Mouse (Mus musculus): ENCODE data around the gene Senp3. TPM values are rescaled to one million over a fixed set of nuclear protein-coding genes. Genes with fewer than 3 reads are reported as not detected.
"Not testable (repeated sequence)": the region's sequence is repeated elsewhere in the genome, so short reads cannot be mapped to it uniquely, and the experiment has no call there.

The Senp3 gene
- polyA plus RNA-seq, 2 experiments: 21.0 to 45.8 TPM

- H3K4me2 ChIP-seq (ENCODE audit: low read depth): no peak overlapping the region
- TF ChIP-seq EP300 (IDR thresholded peaks at IDR 0.05; ENCODE audit: low read depth): no peak
- TF ChIP-seq CTCF (IDR thresholded peaks at IDR 0.05; ENCODE audit: low read depth): no peak
- DNase-seq (ENCODE audit: low read depth in 3 of 3, low spot score in 3 of 3) (no peak), ATAC-seq (ENCODE audit: insufficient read depth) (no peak)
- H3K4me1 ChIP-seq (replicated peaks; ENCODE audit: control insufficient read depth in 2 of 2, insufficient read depth in 2 of 2, low read length in 1 of 2): peaks cover 12 to 16% of the 10 kb centered on the region in 2 experiments
- H3K9ac ChIP-seq (replicated peaks): no peak overlapping the region
- H3K27ac ChIP-seq: no peak overlapping the region
- WGBS (ENCODE audit: insufficient replicate concordance): 56% methylated on average over 6 of the region's 6 CpGs
- H3K27me3 ChIP-seq (ENCODE audit: control insufficient read depth, insufficient read depth, low read length): no peaks in the 10 kb centered on the region
- no peaks in the 10 kb centered on the region for H3K36me3 ChIP-seq (replicated peaks; ENCODE audit: control insufficient read depth, insufficient read depth, low read depth)
- H3K4me3 ChIP-seq (ENCODE audit: insufficient read depth in 1 of 2, low read depth in 2 of 2, low read length in 2 of 2): no peak overlapping the region
- no peaks in the 10 kb centered on the region for H3K9me3 ChIP-seq (ENCODE audit: control insufficient read depth, low read length)
These were observed 25.0 kb upstream of the Senp3 start for GRCm38 (mm10) chr11:69706775-69707479.

- H3K4me3 ChIP-seq (ENCODE audit: insufficient read depth in 1 of 2, low read depth in 2 of 2, low read length in 2 of 2): no peak overlapping the region
- 33% methylated on average over 2 of the region's 2 CpGs for WGBS (ENCODE audit: insufficient replicate concordance)
These were observed 22.7 kb upstream of the Senp3 start for GRCm38 (mm10) chr11:69704613-69705010.

GRCm38 (mm10) chr11:69703814-69704612 lies 22.1 kb upstream of the Senp3 start:
- 54% methylated on average over 8 of the region's 8 CpGs for WGBS (ENCODE audit: insufficient replicate concordance)
- H3K27ac ChIP-seq: no peak overlapping the region
- H3K27me3 ChIP-seq (ENCODE audit: control insufficient read depth, insufficient read depth, low read length): no peaks in the 10 kb centered on the region
- TF ChIP-seq CTCF (IDR thresholded peaks at IDR 0.05; ENCODE audit: low read depth) (no peak), EP300 (IDR thresholded peaks at IDR 0.05; ENCODE audit: low read depth) (no peak)
- DNase-seq (ENCODE audit: low read depth in 3 of 3, low spot score in 3 of 3): no peak
- no peak overlapping the region for H3K4me3 ChIP-seq (ENCODE audit: insufficient read depth in 1 of 2, low read depth in 2 of 2, low read length in 2 of 2)
- no peak for ATAC-seq (ENCODE audit: insufficient read depth)
- H3K36me3 ChIP-seq (replicated peaks; ENCODE audit: control insufficient read depth, insufficient read depth, low read depth): no peaks in the 10 kb centered on the region
- no peak overlapping the region for H3K9ac ChIP-seq (replicated peaks)
- H3K9me3 ChIP-seq (ENCODE audit: control insufficient read depth, low read length): no peaks in the 10 kb centered on the region
- no peak overlapping the region for H3K4me2 ChIP-seq (ENCODE audit: low read depth)
- peaks cover 0 to 11% of the 10 kb centered on the region in 2 experiments; a peak in 2 of 4 replicates for H3K4me1 ChIP-seq (replicated peaks; ENCODE audit: control insufficient read depth in 2 of 2, insufficient read depth in 2 of 2, low read length in 1 of 2)

More at GRCm38 (mm10) chr11:69704613-69705010, 22.7 kb upstream of the Senp3 start:
- TF ChIP-seq CTCF (IDR thresholded peaks at IDR 0.05; ENCODE audit: low read depth): no peak
- no peak for TF ChIP-seq EP300 (IDR thresholded peaks at IDR 0.05; ENCODE audit: low read depth)
- ATAC-seq (ENCODE audit: insufficient read depth) (no peak), DNase-seq (ENCODE audit: low read depth in 3 of 3, low spot score in 3 of 3) (no peak)
- no peaks in the 10 kb centered on the region for H3K36me3 ChIP-seq (replicated peaks; ENCODE audit: control insufficient read depth, insufficient read depth, low read depth)
- no peak overlapping the region for H3K4me2 ChIP-seq (ENCODE audit: low read depth)
- H3K9ac ChIP-seq (replicated peaks): no peak overlapping the region
- no peaks in the 10 kb centered on the region for H3K27me3 ChIP-seq (ENCODE audit: control insufficient read depth, insufficient read depth, low read length)
- no peak overlapping the region for H3K27ac ChIP-seq
- H3K9me3 ChIP-seq (ENCODE audit: control insufficient read depth, low read length): no peaks in the 10 kb centered on the region
- peaks cover under 1 to 10% of the 10 kb centered on the region in 2 experiments; a peak in 3 of 4 replicates for H3K4me1 ChIP-seq (replicated peaks; ENCODE audit: control insufficient read depth in 2 of 2, insufficient read depth in 2 of 2, low read length in 1 of 2)

- ATAC-seq (ENCODE audit: insufficient read depth); H3K9ac ChIP-seq (replicated peaks); H3K9me3 ChIP-seq (ENCODE audit: control insufficient read depth, low read length); H3K27ac ChIP-seq; H3K4me3 ChIP-seq (ENCODE audit: insufficient read depth in 1 of 2, low read depth in 2 of 2, low read length in 2 of 2); DNase-seq (ENCODE audit: low read depth in 3 of 3, low spot score in 3 of 3); H3K4me1 ChIP-seq (replicated peaks; ENCODE audit: control insufficient read depth in 2 of 2, insufficient read depth in 2 of 2, low read length in 1 of 2); H3K27me3 ChIP-seq (ENCODE audit: control insufficient read depth, insufficient read depth, low read length); H3K36me3 ChIP-seq (replicated peaks; ENCODE audit: control insufficient read depth, insufficient read depth, low read depth); H3K4me2 ChIP-seq (ENCODE audit: low read depth): not testable (repeated sequence)
- WGBS (ENCODE audit: insufficient replicate concordance): 71% methylated on average over 2 of the region's 3 CpGs
These were observed 21.5 kb upstream of the Senp3 start for GRCm38 (mm10) chr11:69703381-69703780.

- ATAC-seq (ENCODE audit: insufficient read depth); H3K36me3 ChIP-seq (replicated peaks; ENCODE audit: control insufficient read depth, insufficient read depth, low read depth); H3K4me3 ChIP-seq (ENCODE audit: insufficient read depth in 1 of 2, low read depth in 2 of 2, low read length in 2 of 2); H3K9me3 ChIP-seq (ENCODE audit: control insufficient read depth, low read length); H3K27ac ChIP-seq; H3K4me2 ChIP-seq (ENCODE audit: low read depth); DNase-seq (ENCODE audit: low read depth in 3 of 3, low spot score in 3 of 3); H3K9ac ChIP-seq (replicated peaks); H3K4me1 ChIP-seq (replicated peaks; ENCODE audit: control insufficient read depth in 2 of 2, insufficient read depth in 2 of 2, low read length in 1 of 2); H3K27me3 ChIP-seq (ENCODE audit: control insufficient read depth, insufficient read depth, low read length): not testable (repeated sequence)
- 82% methylated on average over 10 of the region's 10 CpGs for WGBS (ENCODE audit: insufficient replicate concordance)
These were observed 21.0 kb upstream of the Senp3 start for GRCm38 (mm10) chr11:69702886-69703285.
